Mouse (Mus musculus): Measurements from ENCODE around the gene Gm27021.

Gm27021 gene

GRCm38 (mm10) chr8:120642031-120642662 lies 25.7 kb downstream of the Gm27021 start:
- no peak for DNase-seq (ENCODE audit: low spot score in 2 of 2)

DNA sequence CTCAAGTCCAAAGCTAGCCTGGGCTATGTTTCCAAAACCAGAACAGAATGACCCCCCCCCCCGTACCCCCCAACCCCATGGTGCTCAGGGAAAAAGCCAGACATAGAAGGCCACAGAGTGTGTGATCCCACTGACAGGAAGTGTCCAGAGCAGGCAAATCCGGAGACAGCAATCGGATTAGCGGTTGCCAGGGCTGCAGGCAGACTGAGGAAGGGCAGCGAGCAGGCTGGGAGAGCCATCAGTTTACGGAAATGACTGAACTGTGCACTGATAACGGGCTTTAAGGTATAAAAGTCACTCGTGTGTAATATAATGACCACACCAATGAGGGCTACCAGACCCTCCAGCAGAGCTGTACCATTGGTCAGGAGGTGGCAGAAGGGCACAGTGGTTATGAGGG lies 26.6 kb downstream of the Gm27021 start:
- DNase-seq (ENCODE audit: low spot score in 2 of 2), result no peak

- DNase-seq (ENCODE audit: low spot score in 2 of 2), result peak in 1 of 2 experiments; percentile 10
Observed at GRCm38 (mm10) chr8:120634329-120634839, 33.5 kb downstream of the Gm27021 start.

GRCm38 (mm10) chr8:120633665-120634271 lies 34.1 kb downstream of the Gm27021 start:
- DNase-seq (ENCODE audit: low spot score in 2 of 2), result no peak

GRCm38 (mm10) chr8:120632969-120633664 lies 34.8 kb downstream of the Gm27021 start:
- DNase-seq (ENCODE audit: low spot score in 2 of 2), result no peak

- DNase-seq (ENCODE audit: low spot score in 2 of 2), result no peak
Observed at GRCm38 (mm10) chr8:120631441-120632375, 36.2 kb downstream of the Gm27021 start.

DNA sequence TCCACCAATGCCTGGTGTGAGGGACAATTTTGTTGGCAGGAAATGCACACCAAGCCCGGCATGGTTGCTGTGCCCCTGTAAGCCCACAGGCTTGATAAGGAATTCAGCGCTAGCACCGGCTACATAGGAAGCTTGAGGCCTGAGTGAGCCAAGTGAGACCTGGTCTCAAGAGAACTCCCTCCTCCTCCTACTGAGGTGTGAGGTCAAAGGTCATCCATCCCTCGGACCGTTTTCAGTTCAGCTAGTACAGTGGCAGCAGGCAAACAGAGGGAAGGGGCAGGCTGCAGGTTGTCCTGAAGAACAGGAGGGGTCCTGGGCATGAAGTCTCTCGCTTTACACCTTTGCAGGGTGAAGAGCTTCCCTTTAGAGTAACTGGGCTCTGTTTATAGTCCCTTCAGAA lies 37.0 kb downstream of the Gm27021 start:
- no peak for DNase-seq (ENCODE audit: low spot score in 2 of 2)

DNA sequence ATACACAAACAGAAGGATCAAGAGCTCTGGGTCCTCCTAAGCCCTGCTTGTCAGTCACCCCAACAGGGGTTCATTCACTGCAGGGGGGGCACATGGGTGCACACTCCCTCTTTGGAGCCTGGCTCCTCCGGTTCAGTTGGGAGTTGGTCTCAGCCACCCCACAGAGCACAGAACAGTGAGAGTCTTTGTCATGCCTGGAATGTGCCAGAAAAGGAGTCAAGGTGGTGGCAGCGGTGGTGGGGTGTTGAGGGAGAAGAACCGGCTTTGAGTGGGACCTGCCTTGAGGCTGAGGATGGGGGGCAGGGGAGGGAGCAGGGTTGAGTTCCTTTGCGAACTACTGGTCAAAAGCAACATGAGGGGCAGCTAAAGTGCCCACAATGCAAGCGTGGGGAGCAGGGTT lies 37.8 kb downstream of the Gm27021 start:
- no peak for DNase-seq (ENCODE audit: low spot score in 2 of 2)

DNA sequence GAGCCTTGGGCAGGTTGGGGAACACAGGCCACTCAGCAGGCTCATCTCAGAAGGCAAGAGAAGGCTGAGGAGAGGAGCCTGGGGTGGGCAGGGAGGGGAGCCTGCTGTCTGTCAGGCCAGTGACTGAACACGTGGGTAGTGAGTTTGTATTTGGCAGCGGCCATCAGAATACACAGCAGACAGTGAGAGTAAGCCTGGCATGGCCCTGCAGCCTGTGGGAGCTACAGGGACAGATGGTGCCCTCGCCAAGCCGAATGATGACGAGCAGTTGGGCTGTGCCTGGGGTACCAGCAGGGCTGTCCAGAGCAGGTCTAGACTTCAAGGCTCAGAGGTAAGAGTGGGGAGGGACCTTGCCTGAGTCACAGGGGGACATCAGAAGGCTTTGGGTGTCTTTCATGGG lies 40.6 kb downstream of the Gm27021 start:
- DNase-seq (ENCODE audit: low spot score in 2 of 2), result no peak

DNA sequence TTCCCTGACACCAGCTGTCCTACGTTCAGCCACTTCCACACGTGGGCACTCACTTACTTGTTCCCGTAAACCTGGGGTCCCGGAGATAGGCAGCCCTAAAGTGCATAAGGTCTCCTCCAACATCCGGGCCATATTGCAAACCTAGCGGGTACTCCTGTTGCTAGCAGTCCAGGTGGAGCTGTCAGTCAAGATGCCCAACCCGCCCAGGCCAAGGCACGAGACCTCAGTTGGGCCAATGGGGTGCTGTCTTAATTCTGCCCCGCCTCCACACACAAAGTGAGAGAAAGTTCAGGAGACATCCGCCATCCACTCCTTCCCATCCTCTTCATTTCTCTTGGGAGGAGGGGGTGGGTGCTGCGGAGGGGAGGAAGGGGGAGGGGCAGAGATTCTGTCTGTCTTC lies 41.4 kb downstream of the Gm27021 start:
- DNase-seq (ENCODE audit: low spot score in 2 of 2), result no peak

- no peak for DNase-seq (ENCODE audit: low spot score in 2 of 2)
Observed at GRCm38 (mm10) chr8:120623608-120624007, 44.3 kb downstream of the Gm27021 start.

- no peak for DNase-seq (ENCODE audit: low spot score in 2 of 2)
Observed at GRCm38 (mm10) chr8:120622161-120622560, 45.7 kb downstream of the Gm27021 start.

GRCm38 (mm10) chr8:120620441-120620840 lies 47.4 kb downstream of the Gm27021 start:
- no peak for DNase-seq (ENCODE audit: low spot score in 2 of 2)

DNA sequence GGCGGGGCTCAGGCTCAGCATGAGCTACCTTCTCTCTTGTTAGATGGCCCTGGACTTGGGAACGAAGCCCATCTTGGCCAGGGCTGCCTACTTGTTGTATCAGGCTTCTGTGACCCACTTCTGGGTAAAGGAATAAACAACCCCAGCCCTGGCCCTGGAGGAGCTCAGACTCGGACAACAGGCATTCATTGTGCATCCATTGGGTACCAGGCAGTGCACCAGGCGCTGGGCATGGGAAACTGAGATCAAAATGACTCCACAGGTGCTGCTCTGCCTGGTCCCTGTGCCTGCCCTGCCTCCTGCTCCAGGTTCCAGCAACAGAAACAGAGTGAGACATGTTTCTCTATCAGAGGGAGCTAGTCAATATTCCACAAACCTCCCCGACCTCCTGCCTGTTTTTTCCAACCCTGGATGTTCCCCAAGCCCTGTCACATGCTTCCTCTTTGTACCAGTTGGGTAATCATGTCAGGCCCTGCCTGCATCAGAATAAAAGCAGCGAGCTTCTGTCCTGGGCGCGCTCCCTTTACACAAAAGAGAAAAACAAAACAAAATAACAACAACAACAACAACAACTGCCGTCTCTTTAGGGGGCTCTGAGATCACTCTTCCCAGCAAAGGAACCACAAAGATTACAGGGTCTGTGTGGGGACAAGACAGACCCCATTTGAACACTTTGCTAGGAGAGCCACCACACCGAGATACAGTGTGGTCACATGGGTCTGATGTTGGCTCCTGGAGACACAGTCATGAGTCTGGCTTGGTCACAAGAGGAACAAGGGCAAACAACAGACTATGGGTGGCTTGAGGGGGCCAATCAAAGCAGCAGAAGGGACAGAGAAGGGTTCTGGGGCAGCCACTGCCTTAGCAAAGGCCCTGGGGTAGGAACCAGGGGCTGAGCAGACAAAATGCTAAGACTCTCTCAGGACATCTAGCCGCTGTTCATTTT lies 48.4 kb downstream of the Gm27021 start:
- no peak for DNase-seq (ENCODE audit: low spot score in 2 of 2)

GRCm38 (mm10) chr8:120618110-120618509 lies 49.8 kb downstream of the Gm27021 start:
- DNase-seq (ENCODE audit: low spot score in 2 of 2), result peak; percentile 51 to 72

- no peak for DNase-seq (ENCODE audit: low spot score in 2 of 2)
Observed at GRCm38 (mm10) chr8:120616663-120617626, 50.9 kb downstream of the Gm27021 start.

DNA sequence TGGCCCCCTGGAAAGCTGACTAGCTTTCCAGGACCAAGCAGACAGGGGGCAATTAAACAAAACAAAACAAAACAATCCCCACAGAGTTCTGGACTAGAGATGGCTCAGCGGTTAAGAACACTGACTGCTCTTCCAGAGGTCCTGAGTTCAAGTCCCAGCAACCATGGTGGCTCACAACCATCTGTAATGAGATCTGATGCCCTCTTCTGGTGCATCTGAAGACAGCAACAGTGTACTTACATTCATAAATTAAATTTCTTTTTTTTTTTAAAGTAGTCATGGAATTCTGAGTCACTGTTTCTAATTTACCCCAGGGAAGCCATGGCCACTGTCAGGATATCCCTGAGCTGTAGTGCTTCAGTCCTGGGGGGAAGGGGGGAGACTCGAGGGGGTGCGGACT lies 53.4 kb downstream of the Gm27021 start:
- no peak for DNase-seq (ENCODE audit: low spot score in 2 of 2)

DNA sequence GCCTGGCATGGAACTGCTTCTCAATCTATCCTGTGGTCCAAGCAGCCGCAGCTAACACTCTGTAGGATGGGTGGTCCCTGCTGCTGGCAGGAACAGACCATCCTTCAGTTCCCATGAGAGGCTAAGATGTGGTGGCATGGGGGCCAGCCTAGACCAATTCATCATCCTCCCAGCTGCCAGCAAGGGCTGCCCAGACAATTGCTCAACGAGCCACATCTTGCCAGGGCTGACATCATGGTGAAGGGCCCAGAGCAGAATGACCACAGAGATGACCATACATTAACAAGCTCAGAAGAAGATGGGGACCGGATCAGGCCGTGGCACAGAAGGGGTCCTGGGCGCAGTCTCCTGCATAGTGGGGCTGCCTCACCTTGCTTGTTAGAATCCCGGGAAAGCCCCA lies 57.1 kb downstream of the Gm27021 start:
- no peak for DNase-seq (ENCODE audit: low spot score in 2 of 2)

DNA sequence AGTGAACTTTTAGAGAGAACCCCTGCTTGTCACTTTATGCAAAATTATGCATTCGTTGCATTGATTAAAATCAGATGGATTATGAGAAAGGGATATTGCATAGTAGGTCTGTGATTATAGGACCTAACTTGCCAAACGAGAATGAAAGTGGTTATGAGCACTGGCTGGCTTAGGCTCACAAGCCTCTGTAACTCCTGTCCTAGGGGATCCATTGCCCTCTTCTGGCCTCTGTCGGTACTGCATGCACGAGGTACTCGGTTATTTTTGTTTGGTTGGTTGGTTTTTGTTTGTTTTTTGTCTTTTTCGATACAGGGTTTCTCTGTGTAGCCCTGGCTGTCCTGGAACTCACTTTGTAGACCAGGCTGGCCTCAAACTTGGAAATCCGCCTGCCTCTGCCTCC lies 60.0 kb downstream of the Gm27021 start:
- DNase-seq (ENCODE audit: low spot score in 2 of 2), result peak; percentile 81 to 86
